Mouse (Mus musculus) CH12.LX (cell line): ENCODE measurements at regions not wholly inside any gene's neighbourhood (a gene's known extent, or its start where the extent isn't known, plus 50 kb on each side); places are given as distances from the start of the nearest gene placed in this dataset.

Source experiments
- DNase-seq: peaks from one replicate; pipeline ENCODE4 v3.0.0-alpha.2; 2013; ENCODE audit errors: extremely low read depth
- H3K27ac ChIP-seq: 2 replicates; pipeline ENCODE4 v1.5.1; 2012; ENCODE audit warnings: low read depth, mild to moderate bottlenecking, control low read depth, moderate library complexity; ENCODE audit not compliant: insufficient read depth
- H3K27me3 ChIP-seq: replicated peaks from 2 replicates; pipeline ENCODE3; 2012; ENCODE audit warnings: inconsistent platforms
- H3K36me3 ChIP-seq, 2 experiments: replicated peaks in 1 of 2; 2 replicates each; pipeline versions ENCODE3 to v1.6.1; 2012; ENCODE audit warnings: inconsistent platforms in 1 of 2, low read length in 1 of 2, mild to moderate bottlenecking in 1 of 2, mixed read lengths in 1 of 2, moderate library complexity in 1 of 2; ENCODE audit not compliant: control insufficient read depth in 1 of 2, insufficient read depth in 1 of 2
- H3K4me1 ChIP-seq, 2 experiments: 2 replicates each; pipeline ENCODE4 v1.6.1; 2012; ENCODE audit warnings: inconsistent platforms in 1 of 2, moderate library complexity in 1 of 2; ENCODE audit not compliant: insufficient read depth in 2 of 2, control insufficient read depth in 1 of 2
- H3K4me2 ChIP-seq: 2 replicates; pipeline ENCODE4 v1.6.1; 2012; ENCODE audit warnings: low read depth, mild to moderate bottlenecking, control low read depth; ENCODE audit not compliant: poor library complexity, insufficient read depth, severe bottlenecking
- H3K4me3 ChIP-seq, 3 experiments: fragments of 150-350 bp in 1 of 3; sonication (generic) in 1 of 3; replicated peaks in 1 of 3; 2 replicates each; pipeline versions ENCODE3 to v1.5.1; 2011 to 2012; ENCODE audit warnings: low read depth in 2 of 3, low read length in 2 of 3, mild to moderate bottlenecking in 2 of 3, moderate library complexity in 2 of 3, control low read depth in 1 of 3, improper control_type of control experiment in 1 of 3, inconsistent platforms in 1 of 3, mixed read lengths in 1 of 3; ENCODE audit not compliant: poor library complexity in 1 of 3
- H3K79me2 ChIP-seq: replicated peaks from 2 replicates; pipeline ENCODE4 v1.6.1; 2012; ENCODE audit warnings: mild to moderate bottlenecking, moderate library complexity; ENCODE audit not compliant: control insufficient read depth, poor library complexity, insufficient read depth, severe bottlenecking; ENCODE audit errors: extremely low read depth
- H3K9ac ChIP-seq: 2 replicates; pipeline ENCODE4 v1.6.1; 2012; ENCODE audit warnings: low read depth, mild to moderate bottlenecking, control low read depth, moderate library complexity; ENCODE audit not compliant: insufficient read depth
- H3K9me3 ChIP-seq: replicated peaks from 2 replicates; pipeline ENCODE3; 2012; ENCODE audit warnings: low read length, inconsistent platforms, mixed read lengths
- EP300 ChIP-seq: IDR thresholded peaks from 2 replicates; pipeline ENCODE4 v1.6.1; 2011; ENCODE audit warnings: low read length, improper control_type of control experiment
- HCFC1 ChIP-seq: IDR thresholded peaks from 2 replicates; pipeline ENCODE4 v1.6.1; 2012; ENCODE audit warnings: low read depth, mild to moderate bottlenecking, inconsistent platforms, low read length, improper control_type of control experiment
- MAFK ChIP-seq: IDR thresholded peaks from 2 replicates; pipeline ENCODE4 v1.6.1; 2011; ENCODE audit warnings: low read length, improper control_type of control experiment; ENCODE audit not compliant: insufficient replicate concordance
- NELFE ChIP-seq: IDR thresholded peaks from 2 replicates; pipeline ENCODE4 v1.6.1; 2011; ENCODE audit warnings: low read depth, low read length, improper control_type of control experiment
- PAX5 ChIP-seq: IDR thresholded peaks from 2 replicates; pipeline ENCODE4 v1.6.1; 2012; ENCODE audit warnings: low read length, inconsistent platforms, mixed read lengths
- TBP ChIP-seq: conservative IDR thresholded peaks from 2 replicates; pipeline ENCODE4 v1.6.1; 2011; ENCODE audit warnings: low read depth, low read length, improper control_type of control experiment
- UBTF ChIP-seq: IDR thresholded peaks from 2 replicates; pipeline ENCODE4 v1.6.1; 2012; ENCODE audit warnings: low read depth, mild to moderate bottlenecking, inconsistent platforms, low read length, improper control_type of control experiment, moderate library complexity
- ZC3H11A ChIP-seq: IDR thresholded peaks from 2 replicates; pipeline ENCODE4 v1.6.1; 2012; ENCODE audit warnings: low read depth, mild to moderate bottlenecking, inconsistent platforms, low read length, improper control_type of control experiment
- ZKSCAN1 ChIP-seq: IDR thresholded peaks from 2 replicates; pipeline ENCODE4 v1.6.1; 2012; ENCODE audit warnings: low read depth, inconsistent platforms, low read length, improper control_type of control experiment, borderline replicate concordance
- dilution Hi-C: fragments of 300-500 bp; cut with MboI; formaldehyde crosslinking; loops from 2 replicates; pipeline ENCODE4 v1.14.3; 2020; ENCODE audit warnings: low sequenced_read_pairs; ENCODE audit not compliant: extremely low pct_unique_long_range_greater_than_20kb, extremely low pct_ligation_motif_present
- in situ Hi-C: fragments of 300-500 bp; cut with MboI; formaldehyde crosslinking; loops from 3 replicates; pipeline ENCODE4 v1.14.3; 2019; ENCODE audit warnings: low sequenced_read_pairs, low pct_ligation_motif_present, low pct_unique_long_range_greater_than_20kb, mixed read lengths

- Histone ChIP-seq H3K4me2 (no peak overlapping the region), H3K36me3 (no peaks in the 10 kb centered on the region), H3K9ac (no peak overlapping the region), H3K27me3 (no peaks in the 10 kb centered on the region), H3K9me3 (peaks cover 85% of the 10 kb centered on the region), H3K79me2 (no peaks in the 10 kb centered on the region), H3K4me3 (no peak overlapping the region), H3K4me1 (no peaks in the 10 kb centered on the region), H3K27ac (no peak overlapping the region)
- no peak for TF ChIP-seq ZKSCAN1
- TF ChIP-seq HCFC1: no peak
- dilution Hi-C loops (no loop called here), in situ Hi-C loops (no loop called here)
- DNase-seq: no peak
Measured at GRCm38 (mm10) chr9:101690402-101690861, 171.2 kb upstream of the 9630041A04Rik start.

GRCm38 (mm10) chr9:101689532-101690401 is 171.9 kb upstream of the 9630041A04Rik start:
- TF ChIP-seq EP300: no peak
- no peak for TF ChIP-seq PAX5
- TF ChIP-seq MAFK: no peak
- no peak for TF ChIP-seq NELFE
- TF ChIP-seq TBP: no peak
- no peak for TF ChIP-seq ZC3H11A
- no peaks in the 10 kb centered on the region for H3K4me1 ChIP-seq
- H3K4me3 ChIP-seq: no peak overlapping the region
- in situ Hi-C loops: no loop called here
- H3K9me3 ChIP-seq: peaks cover 85% of the 10 kb centered on the region
- no peaks in the 10 kb centered on the region for H3K27me3 ChIP-seq
- no peaks in the 10 kb centered on the region for H3K79me2 ChIP-seq
- dilution Hi-C loops: no loop called here
- no peak for DNase-seq
- no peak overlapping the region for H3K9ac ChIP-seq
- H3K36me3 ChIP-seq: no peaks in the 10 kb centered on the region
- H3K4me2 ChIP-seq: no peak overlapping the region
- H3K27ac ChIP-seq: no peak overlapping the region

GRCm38 (mm10) chr9:101687226-101687625 is 174.4 kb upstream of the 9630041A04Rik start:
- Histone ChIP-seq H3K4me2 (no peak overlapping the region), H3K27me3 (no peaks in the 10 kb centered on the region), H3K79me2 (no peaks in the 10 kb centered on the region), H3K36me3 (no peaks in the 10 kb centered on the region), H3K4me3 (no peak overlapping the region), H3K4me1 (no peaks in the 10 kb centered on the region), H3K9ac (no peak overlapping the region), H3K27ac (no peak overlapping the region), H3K9me3 (peaks cover 63% of the 10 kb centered on the region)
- DNase-seq: no peak
- in situ Hi-C loops: no loop called here
- dilution Hi-C loops: no loop called here
- TF ChIP-seq UBTF: no peak
